Mouse (Mus musculus) Muller cell, postnatal 12 days (primary cell): ENCODE results near the gene Cfap206.

Experiments
- DNase-seq: peaks from one replicate; pipeline ENCODE4 v3.0.0-alpha.2; 2015; ENCODE audit errors: inconsistent ontology term

Cfap206 gene

DNA sequence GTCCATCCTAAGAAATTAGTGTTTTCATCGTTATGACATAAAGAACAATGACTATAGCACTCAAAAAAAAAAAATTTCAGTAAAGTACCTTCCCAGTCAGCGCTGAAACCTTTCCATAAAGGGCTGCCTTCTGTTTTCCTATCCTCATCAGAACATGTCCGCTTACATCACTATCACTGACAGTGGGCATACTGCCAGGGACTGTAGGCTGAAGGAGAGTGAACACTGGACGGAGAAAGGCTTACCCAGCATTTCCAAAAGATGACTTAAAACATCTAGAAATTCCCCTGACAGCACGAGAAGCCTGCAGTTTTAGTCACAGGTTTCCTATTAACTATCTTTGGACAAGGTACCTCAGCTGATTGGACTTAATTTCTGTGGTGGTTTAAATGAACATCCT, 56.3 kb downstream of the Cfap206 start:
- no peak for DNase-seq

GRCm38 (mm10) chr4:34667923-34668322, 62.1 kb downstream of the Cfap206 start:
- DNase-seq = no peak

DNA sequence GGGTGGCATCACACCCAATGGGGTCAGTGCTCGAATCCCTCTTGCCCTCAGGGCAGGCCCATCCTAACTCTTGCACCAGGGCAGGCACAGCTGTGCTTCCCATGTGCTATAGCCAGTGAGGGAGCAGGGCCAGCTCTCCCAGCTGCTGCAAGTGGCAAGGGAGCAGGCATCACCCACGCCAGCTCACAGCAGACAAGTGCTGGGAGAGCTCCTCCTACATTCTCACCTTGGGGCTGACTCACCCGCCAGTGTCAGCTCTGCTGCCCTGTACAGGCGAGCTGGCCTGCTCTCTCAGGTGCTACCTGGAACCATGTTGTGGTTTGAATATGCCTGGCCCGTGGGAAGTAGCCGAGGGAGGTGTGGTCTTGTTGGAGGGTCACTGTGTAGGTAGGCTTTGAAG, 68.1 kb downstream of the Cfap206 start:
- DNase-seq = no peak

GRCm38 (mm10) chr4:34661514-34661913, 68.5 kb downstream of the Cfap206 start:
- DNase-seq = no peak

DNA sequence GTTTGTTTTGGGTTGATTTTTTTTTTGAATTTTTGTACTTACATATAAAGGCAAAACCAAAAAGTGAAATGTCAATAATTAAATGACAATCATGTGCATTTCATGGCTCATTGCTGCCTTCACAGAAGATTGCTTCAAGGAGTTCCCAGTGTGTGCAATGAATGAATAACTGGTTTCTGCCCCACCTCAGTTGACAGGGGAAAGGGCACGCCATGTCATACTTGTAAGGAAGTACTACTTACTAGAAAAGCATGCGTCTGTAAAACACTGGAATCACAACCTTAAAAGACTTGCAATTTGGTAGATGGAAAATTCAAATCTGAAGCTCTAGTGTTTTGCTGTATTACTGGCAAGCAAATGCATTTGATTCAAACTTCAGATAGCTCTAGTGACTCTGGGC, 71.0 kb downstream of the Cfap206 start:
- DNase-seq = no peak

- no peak for DNase-seq
Observed at GRCm38 (mm10) chr4:34656101-34656500, 73.9 kb downstream of the Cfap206 start.

DNA sequence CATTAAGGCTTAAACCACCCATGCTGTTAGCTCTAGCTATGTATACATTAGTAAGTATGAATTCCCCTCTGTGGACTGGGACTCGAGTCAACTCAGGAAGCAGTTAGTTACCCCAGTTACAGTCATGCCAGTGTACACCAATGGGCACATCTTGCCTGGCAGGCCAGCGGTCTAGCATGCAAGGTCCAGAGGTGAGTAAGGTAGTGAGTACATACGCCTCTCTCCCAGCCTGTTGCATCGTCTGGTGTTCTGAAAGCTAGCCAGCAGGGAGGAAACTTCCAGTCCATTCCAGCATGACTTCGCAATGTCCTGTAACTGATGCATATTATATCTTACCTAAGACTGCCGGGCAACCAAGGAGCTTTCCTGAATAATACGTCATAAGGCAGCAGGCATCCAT, 76.8 kb downstream of the Cfap206 start:
- DNase-seq = no peak

- no peak for DNase-seq
Observed at GRCm38 (mm10) chr4:34644779-34645178, 85.2 kb downstream of the Cfap206 start.

DNA sequence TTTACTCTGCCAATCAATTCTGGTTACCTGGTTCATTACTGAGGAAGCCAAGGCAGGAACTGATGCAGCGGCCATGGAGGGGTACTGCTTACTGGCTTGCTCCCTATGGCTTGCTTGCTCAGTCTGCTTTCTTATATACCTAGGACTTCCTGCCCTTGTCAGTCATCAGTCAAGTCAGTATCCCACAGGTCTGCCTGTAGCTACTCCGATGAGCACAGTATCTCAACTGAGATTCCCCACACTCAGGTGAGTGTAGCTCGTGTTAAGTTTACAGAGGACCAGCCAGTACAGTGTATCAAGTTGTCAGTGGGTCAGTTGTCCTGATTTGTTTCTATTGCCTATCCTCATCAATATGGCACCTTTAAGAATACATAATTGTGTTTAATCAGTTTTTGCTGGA, 89.3 kb downstream of the Cfap206 start:
- DNase-seq = no peak

GRCm38 (mm10) chr4:34639745-34640364, 90.2 kb downstream of the Cfap206 start:
- no peak for DNase-seq
